Mouse (Mus musculus) cerebellum, adult 11-12 months (tissue): ENCODE data around the gene Abca3.

Experiments
- DNase-seq: peaks from one replicate; pipeline ENCODE4 v3.0.0; 2022

Abca3 gene

DNA sequence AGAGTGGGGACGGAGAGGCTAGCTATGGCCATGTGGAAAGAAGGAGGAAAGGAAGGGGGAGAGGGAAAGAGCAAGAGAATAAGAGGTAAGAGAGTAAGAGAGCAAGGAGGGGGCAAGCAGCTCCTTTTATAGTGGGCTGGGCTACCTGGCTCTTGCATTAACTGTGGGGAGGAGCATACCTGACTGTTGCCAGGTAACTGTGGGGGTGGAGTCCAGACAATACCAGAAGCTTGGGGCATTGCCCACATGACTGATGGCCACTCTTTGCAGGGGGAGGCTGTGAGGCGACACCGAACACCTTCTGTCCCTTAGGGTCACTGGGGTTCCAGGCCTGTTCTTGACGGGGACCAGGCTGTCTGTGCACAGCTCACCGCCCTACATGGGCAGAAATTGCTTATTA lies 37.0 kb downstream of the Abca3 start:
- no peak for DNase-seq

DNA sequence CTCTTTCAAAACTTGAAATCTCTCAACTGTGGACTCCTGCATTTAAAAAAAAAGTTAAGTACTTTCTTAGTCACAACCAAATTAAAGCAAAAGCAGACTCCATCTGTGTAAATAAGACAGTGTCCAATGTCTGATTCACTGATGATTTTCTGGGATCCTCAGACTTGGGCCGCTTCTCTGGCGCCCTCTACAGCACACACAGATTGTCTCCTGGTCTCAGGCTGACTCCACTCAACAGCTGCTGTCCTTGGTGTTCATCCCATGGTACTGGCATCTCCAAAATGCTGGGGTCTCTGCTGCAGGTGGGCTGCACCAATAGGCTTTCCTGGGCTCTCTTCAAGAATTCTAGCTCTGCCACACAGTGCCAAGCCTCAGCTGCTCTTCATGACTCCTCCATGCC lies 38.1 kb downstream of the Abca3 start:
- DNase-seq, result peak; percentile 45

DNA sequence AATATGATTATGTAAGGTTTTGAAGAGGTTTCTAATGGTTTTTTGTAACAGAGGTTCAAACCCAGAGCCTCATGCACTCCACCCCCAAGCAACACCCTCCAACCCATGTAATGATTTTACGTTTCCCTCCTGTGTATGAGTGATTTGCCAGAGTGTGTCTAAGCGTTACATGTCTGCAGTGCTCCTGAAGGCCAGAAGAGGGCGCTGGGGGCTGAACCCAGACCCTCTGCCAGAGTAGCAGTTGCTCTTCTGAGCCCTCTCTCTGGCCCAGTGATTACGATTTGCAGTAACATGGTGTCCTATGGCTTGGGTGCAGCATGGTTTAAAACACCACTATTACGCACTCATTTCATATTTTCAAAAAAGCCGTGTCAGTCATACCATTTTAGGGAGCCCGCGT lies 39.4 kb downstream of the Abca3 start:
- DNase-seq, result no peak

DNA sequence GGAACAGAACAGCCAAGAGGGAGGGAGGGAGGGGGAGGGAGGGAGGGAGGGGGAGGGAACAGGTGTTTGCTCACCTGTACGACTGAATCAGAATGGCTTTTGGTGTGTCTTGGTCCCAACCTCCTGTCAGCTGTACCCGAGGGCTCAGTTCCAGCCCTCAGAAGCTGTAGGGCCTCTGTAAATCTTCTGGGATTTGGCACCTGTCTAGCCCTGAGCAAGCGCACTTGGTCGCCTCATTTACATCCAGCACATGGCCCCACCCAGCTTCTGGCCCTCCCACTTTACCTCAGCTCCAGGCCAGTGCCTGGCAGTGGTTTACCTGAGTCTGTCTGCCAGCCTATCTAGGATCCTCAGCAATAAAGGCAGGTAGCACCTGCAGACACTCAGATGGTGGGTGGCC lies 41.8 kb downstream of the Abca3 start:
- DNase-seq, result no peak

DNA sequence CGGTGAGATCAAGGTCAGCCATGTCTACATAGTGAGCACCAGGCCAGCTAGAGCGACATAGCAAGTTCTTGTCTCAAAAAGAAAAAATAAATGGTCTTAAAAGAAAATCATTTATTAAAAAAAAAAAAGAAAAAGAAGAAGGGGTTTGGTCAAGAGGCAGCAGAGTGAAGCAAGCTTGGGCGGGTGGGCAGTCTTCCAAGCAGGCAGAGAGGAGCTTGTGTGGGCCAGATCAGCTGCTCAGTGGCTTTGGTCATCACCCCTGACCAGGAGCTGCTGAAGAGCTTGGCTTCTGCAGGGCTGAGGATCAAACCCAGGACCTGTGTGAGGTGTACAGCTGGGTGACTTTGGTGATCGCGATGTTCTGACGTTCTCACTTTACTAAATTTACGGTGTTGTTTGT lies 42.7 kb downstream of the Abca3 start:
- DNase-seq, result no peak

DNA sequence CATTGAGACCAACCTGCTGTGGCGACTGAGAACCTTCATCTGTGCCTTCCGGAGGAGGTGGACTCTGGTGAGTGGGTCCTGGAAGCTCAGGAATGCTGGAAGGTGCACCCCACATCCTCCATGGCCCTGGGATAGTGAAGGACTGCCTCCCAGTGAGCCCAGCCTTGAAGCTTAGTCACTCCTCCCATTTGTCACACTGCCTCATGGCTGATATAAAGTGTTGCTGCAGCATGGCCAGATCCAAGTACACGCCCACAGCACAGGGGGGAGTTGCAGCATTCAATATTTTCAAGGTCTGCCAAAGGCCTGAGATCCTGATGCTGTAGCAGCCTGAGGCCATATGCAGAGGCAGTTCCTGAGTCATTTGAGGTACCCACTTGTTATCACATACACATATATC lies 50.6 kb downstream of the Abca3 start:
- DNase-seq, result no peak

DNA sequence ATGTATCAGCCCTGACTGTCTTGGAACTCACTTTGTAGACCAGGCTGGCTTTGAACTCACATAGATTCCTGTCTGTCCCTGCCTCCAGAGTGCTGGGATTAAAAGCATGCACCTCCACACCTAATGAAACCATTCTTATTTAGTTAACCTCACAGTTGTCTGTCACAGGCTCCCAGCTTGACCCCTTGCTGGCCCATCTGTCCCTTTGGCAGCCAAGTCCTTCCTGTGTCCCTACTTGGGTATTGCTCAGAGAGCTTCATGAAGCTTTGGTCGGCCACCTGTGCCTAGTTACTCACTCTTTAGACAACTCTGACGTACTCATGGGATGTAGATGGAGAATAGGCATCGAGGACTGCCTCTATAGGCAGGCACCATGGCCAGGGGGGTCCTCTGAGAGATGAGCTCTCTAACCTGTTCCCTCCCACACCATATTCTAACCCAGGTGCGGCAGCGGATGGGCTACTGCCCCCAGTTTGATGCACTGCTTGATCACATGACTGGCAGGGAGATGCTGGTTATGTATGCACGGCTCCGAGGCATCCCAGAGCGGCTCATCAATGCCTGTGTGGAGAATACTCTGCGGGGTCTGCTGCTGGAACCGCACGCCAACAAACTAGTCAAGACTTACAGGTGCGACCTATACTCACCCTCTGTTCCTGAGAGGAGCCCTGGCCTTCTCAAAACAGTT lies 55.5 kb downstream of the Abca3 start:
- peak; percentile 78 for DNase-seq

DNA sequence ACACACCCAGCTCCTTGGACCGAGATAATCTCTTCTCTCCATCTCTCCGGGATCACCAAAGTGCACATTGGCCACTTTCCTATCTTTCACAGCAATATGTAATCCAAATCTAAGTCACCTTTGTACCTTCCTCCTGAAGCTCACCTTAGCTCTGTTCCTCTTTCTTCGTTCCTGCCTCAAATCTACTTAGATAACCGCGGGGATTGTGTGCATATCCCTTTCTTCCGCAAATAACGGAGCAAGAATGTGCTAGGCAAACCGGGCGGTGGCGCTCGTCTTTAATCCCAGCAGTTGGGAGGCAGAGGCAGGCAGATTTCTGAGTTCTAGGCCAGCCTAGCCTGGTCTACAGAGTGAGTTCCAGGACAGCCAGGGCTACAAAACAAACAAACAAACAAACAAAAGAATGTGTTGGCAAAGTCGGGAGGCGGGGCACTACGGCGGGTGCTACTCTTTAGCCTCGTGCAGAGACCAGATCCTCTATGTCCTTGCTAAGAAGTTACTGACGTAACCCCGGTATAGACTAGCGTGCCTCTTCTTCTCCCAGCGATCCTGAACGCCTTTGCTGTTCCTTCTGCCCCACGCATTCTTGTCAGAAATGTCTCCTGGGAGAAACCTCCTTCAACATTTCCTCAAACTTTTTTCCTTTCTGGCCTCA lies 61.9 kb downstream of the Abca3 start:
- no peak for DNase-seq

DNA sequence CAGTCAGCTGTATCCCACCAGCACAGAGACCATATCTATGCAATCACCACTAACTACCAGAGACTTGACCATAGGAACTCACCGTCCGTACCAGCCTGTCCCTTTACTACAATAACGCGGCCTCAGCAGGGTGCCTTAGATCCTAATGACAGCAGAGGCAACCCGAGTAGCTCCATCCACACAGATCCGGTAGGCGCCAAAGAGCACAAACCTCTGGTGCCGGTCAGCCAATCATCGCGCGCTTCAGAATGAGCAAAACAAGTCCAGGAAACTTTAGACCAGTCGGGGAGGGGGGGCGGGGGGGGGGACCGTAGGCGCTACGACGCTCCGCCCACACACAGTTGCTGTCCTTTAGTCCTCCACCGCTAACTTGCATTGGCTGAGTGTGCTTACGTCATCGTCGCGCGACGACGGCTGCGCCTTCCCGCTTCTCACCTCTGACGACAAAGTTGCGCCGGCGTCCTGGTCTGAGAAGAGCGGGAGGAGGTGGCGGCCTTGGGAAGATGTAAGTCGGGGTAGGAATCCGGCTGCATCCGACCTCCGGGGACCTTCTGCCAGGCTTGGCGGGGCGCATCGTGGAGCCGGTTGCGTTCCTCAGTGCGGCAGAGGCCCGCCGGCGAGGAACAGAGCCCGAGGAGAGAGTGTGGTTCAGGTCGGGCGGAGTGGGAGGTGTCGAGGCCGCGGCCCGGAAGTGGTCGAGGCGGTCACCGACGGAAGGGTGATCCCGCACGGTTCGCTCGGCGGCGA lies 62.7 kb downstream of the Abca3 start, which contains the start of gene Rnps1:
TSS of gene Rnps1 (plus strand) at position 336 of the 747 bp plus-strand sequence.
- peak; percentile 91 for DNase-seq

DNA sequence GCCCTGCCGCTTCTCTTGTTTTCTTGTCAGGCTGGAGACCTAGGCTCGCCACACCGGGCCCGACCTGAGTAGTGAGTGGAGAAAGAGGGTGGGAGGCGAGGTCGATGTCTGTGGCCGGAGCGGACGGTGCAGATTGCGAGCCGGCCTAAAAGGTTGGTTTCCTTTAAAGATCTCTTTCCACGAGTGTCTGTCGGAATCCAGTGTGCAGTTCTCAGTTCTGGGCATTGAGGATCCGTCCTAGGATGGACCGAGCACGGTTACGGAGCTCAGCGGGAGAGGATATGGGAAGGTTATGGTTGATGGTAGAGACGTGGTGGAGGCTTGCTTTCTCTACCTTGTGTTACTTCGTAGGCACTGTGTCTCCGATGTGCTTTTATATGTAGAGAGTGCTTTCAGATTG lies 63.3 kb downstream of the Abca3 start:
- no peak for DNase-seq

DNA sequence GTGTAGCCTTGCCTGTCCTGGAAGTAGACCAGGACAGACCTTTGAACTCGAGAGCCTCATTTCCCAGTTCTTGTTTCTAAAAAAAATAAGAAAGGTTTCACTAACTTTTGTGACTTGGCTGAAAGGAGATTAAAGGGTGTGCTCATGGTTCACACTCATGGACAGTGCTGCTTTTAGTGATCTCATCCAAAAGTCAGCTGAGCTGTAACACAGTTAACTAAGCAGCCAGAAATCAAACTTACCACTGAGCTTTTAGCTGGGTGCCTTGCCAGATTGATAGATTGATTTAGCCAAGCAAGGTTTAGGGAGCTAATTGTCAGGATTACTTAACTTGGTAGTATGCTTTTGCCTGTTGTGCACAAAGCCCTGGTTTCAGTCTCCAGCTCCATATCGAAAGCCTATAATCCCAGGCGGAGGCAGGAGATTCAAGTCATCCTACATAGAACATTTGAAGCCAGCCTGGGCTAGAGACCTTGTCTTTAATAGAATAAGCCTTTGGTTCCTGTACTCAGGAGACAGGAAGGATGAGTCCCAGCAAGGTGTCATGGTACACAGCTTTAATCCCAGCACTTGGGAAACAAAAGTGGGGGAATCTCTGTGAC lies 64.4 kb downstream of the Abca3 start:
- DNase-seq, result no peak

DNA sequence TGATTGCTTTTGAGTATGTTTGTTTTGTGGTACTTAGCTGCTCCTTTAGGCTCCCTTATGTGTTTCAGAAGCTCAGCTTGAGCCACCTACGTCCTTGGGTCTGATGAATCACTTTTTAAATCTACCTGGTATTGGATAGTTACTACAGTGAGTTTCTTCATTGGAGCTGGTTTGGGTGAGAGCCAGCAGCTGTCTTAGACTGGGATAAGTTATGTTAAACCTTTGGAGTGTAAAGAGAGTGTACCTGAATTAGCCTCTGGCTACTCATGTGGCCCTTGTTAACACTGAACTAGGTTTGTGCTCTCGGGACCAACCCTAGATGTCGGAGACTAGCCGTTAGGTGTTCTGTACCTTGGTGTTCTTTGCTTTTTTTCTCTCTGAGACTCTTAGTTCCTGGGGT lies 71.4 kb downstream of the Abca3 start:
- DNase-seq, result no peak

DNA sequence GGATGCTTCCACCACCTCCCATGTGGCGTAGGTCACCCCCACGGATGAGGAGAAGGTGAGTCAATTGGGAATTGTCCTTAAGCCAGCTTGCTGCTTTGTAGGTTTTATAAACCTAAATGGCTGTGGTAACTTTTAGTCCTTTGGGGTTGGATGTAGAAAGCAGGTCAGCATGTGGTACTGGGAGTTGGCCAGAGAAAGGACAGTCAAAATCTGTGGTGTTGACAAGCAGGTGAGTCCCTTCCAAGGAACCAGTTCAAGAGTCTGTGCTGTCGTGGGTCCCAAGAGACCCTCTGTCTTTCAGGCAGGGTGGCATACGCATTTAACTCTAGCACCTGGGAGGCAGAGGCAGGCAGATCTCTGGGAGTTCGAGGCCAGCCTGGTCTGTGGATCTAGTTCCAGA lies 72.7 kb downstream of the Abca3 start:
- DNase-seq, result no peak

DNA sequence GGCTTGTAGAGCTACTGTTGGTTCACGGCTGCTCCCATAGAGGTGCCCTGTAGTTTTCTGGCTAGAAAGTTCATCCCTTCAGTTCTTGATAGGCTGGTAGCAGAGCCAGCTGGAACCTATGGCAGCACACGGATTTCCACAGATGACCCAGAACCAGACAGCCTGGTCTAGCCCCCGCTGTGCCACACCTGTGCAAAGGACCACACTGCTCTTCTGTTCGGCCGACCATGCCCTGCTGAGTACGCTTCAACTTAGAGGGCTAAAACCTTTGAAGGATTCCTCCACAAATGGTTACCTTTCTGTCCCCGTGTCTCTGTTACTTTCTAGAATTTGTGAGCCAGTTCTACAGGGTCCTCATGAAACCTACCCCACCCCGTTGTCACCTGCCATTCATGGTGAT lies 73.6 kb downstream of the Abca3 start:
- peak; percentile 70 for DNase-seq

DNA sequence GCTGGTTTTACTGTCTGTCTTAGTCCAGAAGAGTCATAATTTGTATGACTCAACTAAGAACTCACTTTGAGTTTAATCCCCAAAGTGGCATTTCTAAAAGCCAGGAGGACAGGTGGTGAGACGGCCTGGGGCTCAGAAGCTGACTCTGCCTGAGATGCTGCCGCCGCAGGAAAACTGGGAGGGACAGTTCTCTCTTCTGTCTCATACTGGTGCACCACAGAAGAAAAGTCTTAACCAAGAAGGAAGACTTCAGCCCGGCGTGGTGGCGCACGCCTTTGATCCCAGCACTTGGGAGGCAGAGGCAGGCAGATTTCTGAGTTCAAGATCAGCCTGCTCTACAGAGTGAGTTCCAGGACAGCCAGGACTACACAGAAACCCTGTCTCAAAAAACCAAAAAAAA lies 74.2 kb downstream of the Abca3 start:
- DNase-seq, result peak; percentile 43

DNA sequence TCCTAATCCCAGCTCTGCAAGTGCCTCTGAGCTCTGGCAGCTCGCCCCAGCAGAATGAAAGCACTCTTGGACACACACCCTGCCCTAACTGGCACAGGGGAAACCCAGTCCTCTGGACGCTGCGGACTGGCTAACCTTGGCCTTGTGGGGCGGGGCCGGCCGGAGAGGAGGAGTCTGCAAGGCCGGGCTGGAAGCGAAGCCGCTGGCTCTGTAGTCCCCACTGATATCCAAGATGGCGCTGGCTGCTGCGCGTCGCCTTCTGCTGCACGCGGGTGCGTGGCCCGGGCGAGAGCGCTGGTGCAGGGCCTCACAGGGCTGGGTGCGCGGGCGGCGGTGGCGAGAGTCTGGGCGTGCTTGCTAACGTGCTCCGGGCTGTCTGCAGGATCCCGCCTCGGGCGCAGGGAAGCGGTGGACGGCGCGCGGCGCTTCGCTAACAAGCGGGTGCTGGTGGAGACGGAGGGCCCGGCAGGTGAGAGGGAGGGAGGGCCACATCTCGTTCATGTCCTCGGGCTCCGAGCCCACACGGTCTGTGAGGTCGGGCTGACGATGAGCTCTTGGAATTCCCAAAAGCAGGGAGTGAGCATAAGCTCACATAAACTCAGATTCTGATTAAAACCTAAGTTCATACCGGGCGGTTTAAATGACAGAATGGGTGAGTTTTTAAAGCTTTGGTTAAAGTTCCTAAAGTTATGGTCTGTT lies 74.9 kb downstream of the Abca3 start, which contains the start of gene Eci1:
TSS of gene Eci1 (plus strand) at position 171 of the 699 bp plus-strand sequence.
- DNase-seq, result peak; percentile 99

DNA sequence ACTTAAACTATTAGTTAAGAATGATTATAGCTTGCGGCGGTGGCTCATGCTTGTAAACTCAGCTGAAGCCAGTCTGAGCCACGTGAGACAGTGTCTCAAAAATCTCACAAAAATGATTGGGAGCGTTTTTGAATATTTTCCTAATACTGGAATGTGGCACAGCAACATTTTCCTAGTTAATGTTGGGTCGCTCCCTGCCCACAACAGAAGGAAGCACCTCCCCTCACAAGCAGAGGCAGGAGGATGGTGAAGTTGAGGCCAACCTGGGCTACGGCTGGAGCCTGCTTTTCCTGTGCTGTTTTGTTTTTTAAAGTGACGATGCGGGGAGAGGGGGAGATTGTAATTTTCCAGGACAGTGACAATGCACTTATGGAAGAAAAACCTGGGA lies 75.4 kb downstream of the Abca3 start:
- peak; percentile 37 for DNase-seq

DNA sequence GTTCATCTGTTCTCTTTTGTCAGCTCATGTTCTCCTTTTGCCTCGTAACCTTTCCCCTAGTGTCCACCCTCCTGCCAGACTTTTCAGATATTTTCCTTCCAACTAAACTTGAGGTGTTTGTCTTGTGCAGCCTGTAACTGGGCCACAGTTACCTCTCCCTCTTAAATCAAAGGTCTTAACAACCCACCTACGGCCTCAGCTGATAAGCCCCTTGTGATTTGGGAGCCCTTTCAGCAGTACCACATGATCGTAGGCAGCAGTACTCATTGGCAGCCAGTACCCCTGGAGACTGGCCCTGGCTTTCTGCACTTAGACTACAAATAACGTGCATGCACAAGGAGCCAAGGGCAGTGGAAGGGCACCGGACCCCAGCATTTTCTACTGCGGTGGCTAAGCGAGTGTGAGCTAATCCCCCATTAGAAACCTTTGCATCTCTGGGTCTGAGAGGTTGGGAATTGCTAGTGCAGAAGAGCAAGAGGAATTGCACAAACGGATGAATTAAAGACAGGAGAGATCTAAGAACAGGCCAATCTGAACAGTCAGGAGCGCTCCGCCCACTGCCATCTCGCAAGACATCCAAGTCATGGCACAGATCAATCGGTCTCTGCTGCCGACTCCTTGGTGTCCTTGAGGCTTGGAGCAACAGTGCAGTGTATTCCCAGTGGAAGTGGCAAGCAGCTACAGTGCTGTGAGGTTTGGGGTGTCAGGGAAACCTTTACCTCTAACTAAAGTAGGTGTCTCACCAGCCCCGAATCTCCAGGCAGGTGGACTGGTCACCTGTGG lies 77.6 kb downstream of the Abca3 start:
- DNase-seq, result no peak

DNA sequence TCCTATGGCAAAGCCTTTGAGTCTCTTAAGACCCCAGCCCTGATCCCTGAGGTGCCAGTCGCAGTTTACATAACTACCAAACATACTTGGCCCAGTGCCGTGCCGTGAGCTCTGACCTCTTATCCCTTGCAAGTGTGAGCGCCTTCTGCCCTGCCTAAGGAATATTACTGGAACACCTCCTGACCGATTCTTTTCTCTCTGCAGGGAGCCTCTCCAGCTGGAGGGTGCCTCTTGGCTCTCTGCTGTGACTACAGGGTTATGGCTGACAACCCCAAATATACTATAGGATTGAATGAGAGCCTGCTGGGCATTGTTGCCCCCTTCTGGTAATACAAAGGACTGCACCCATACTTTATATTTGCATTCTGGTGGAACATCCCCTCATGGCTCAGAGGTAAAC lies 85.3 kb downstream of the Abca3 start:
- DNase-seq, result peak; percentile 66

DNA sequence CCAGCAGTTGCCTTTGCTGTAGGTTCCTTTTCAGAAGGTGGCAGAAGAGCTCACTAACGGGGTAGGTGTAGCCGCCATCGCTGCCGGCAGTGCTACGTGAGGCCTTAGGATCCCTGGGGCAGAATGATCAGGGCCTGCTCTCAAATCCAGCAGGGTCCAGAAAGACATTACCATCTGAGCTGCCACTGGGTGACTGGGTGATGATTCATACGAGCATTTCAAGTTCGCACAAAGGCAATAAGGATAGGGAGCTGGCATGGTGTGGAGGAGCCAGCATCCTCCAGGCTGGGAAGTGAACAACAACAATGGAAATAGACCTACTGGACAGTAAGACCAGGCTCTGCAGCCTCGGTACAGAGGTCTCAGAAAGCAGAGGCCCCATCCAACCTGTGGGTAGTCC lies 88.6 kb downstream of the Abca3 start:
- no peak for DNase-seq

DNA sequence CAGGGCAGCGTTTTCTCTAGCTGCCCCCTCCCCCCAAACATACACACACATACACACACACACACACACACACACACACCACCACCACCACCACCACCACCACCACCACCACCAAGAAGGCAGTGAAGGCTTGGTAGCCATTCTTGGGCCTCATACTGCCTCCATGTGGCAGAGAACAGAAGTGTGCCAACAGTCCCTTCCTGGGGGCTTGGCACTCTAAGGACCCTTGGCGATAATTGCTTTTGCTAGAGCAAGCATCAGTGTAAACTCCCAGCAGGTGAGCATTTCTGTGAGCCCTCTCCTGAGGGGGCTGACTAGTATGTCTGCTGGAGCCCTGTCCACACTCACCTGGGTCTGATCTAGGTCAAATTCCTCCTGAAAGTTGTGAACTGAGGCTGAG lies 89.4 kb downstream of the Abca3 start:
- DNase-seq, result no peak

DNA sequence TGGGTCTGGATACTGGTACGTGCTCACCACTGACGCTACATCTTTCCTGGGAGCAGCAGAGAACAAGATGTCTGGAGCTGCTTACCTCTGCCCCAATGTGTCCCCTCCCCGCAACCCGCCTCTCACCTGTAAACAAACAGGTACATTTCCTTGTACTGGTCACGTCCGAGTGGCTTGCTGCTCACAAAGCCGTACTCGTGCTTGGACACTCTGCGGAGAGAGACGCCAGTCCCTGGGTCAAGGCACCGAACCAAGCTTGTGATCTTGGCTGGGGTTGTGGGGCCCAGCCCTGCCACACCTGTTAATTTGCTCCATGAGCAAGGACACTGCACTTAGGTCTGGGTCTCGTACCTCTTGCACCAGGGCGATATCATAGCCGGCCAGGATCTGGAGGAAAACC lies 90.4 kb downstream of the Abca3 start:
- no peak for DNase-seq
